Mouse (Mus musculus) Patski (cell line): ENCODE data around the gene Serpinb8. TPM values are rescaled to one million over a fixed set of nuclear protein-coding genes. Genes with fewer than 3 reads are reported as not detected.

Experiments
- ATAC-seq: fragments of 100-300 bp; one replicate; pipeline ENCODE4 v1.8.0; 2021
- CTCF ChIA-PET: fragments of 350-600 bp; sonication (Branson Sonifier 250); formaldehyde crosslinking; loops from one replicate; lab custom pipeline; 2022; ENCODE audit warnings: inconsistent platforms; lab: Charles Lee
- POLR2A ChIA-PET: fragments of 350-600 bp; sonication (Branson Sonifier 250); formaldehyde crosslinking; loops from one replicate; lab custom pipeline; 2022; ENCODE audit warnings: antibody characterized with exemption, inconsistent platforms; lab: Charles Lee
- DNase-seq: peaks from one replicate; pipeline ENCODE4 v3.0.0-alpha.2; 2011; ENCODE audit warnings: low read depth, low spot score
- H3K27me3 ChIP-seq: fragments of 371-371 bp; one replicate; pipeline ENCODE4 v1.5.1; 2021
- CTCF ChIP-seq: fragments of 100-300 bp; IDR thresholded peaks from one replicate; pipeline ENCODE4 v1.5.1; 2021
- in situ Hi-C: fragments of 300-500 bp; cut with MboI; formaldehyde crosslinking; loops from 3 replicates; pipeline ENCODE4 v1.11.1; 2018; ENCODE audit warnings: low pct_unique_long_range_greater_than_20kb, mixed read lengths
- polyA plus RNA-seq: library from polyadenylated mRNA; unstranded; gene quantifications from one replicate; pipeline ENCODE4 v1.2.3, GENCODE M21; 2021

Serpinb8 gene
- polyA plus RNA-seq, 1 experiment from 2014 or later = 37.6 TPM

- no peak for TF ChIP-seq CTCF
- in situ Hi-C loops = no loop called here
- no peaks in the 10 kb centered on the region for H3K27me3 ChIP-seq
- ChIA-PET POLR2A (no interaction called here), CTCF (interaction anchor here (1.8 to 2.8 kb wide), 2 partner anchors 10 to 23 kb away, joined by 7 to 10 read pairs; no protein-coding TSS in a partner anchor)
- no peak for ATAC-seq
- no peak for DNase-seq
These were observed 1.6 kb upstream of the Serpinb8 start for GRCm38 (mm10) chr1:107588206-107588605.

GRCm38 (mm10) chr1:107588642-107589041, 1.2 kb upstream of the Serpinb8 start:
- DNase-seq = no peak
- H3K27me3 ChIP-seq = no peaks in the 10 kb centered on the region
- POLR2A ChIA-PET = no interaction called here
- no peak for TF ChIP-seq CTCF
- CTCF ChIA-PET = interaction anchor here (1.0 to 2.8 kb wide), 3 partner anchors 10 to 67 kb away, joined by 3 to 10 read pairs (median 7); no protein-coding TSS in a partner anchor
- in situ Hi-C loops = no loop called here
- ATAC-seq = no peak

- POLR2A ChIA-PET = no interaction called here
- in situ Hi-C loops = loop anchor here (10.0 kb wide), 1 partner anchor 108 kb away; no protein-coding TSS in a partner anchor
- no peak for TF ChIP-seq CTCF
- no peaks in the 10 kb centered on the region for H3K27me3 ChIP-seq
- DNase-seq (no peak), ATAC-seq (no peak)
- CTCF ChIA-PET = interaction anchor here (0.6 to 1.4 kb wide), 2 partner anchors 8 to 11 kb away, joined by 3 to 5 read pairs; no protein-coding TSS in a partner anchor
These were observed 2.8 kb downstream of the Serpinb8 start for GRCm38 (mm10) chr1:107592644-107593043.

GRCm38 (mm10) chr1:107593469-107593868, 3.7 kb downstream of the Serpinb8 start:
- DNase-seq (no peak), ATAC-seq (no peak)
- in situ Hi-C loops = loop anchor here (10.0 kb wide), 1 partner anchor 109 kb away; no protein-coding TSS in a partner anchor
- peak; percentile 29 for TF ChIP-seq CTCF
- ChIA-PET POLR2A (no interaction called here), CTCF (interaction anchor here (1.4 kb wide), 1 partner anchor 10 kb away, joined by 5 read pairs; no protein-coding TSS in a partner anchor)
- no peaks in the 10 kb centered on the region for H3K27me3 ChIP-seq

DNA sequence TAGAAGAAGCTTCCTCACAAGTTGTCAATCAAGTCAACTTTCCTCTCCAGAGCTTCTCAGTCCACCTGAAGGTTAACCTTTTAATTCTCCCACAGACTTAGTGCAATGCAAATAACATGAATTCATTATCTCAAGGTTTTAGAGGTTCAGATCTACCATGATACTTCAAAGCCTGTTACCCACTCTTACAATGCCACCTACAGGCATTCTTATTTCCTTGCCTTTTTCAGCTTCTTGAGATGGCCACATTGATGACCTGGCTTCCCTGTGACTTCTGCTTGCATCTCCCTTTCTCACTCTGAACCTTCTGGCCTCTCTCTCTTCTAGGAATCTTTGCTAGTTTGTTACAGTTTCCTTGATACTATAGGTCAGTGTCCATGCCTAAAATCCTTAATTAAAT, 7.1 kb downstream of the Serpinb8 start:
- ChIA-PET CTCF (interaction anchor here (0.7 to 2.9 kb wide), 2 partner anchors 12 to 31 kb away, joined by 3 to 10 read pairs; no protein-coding TSS in a partner anchor), POLR2A (no interaction called here)
- DNase-seq = no peak
- no peak for ATAC-seq
- H3K27me3 ChIP-seq = no peaks in the 10 kb centered on the region
- TF ChIP-seq CTCF = no peak
- in situ Hi-C loops = loop anchor here (10.0 kb wide), 1 partner anchor 112 kb away; no protein-coding TSS in a partner anchor

- ATAC-seq = peak; percentile 78
- peak; percentile 84 for TF ChIP-seq CTCF
- ChIA-PET CTCF (interaction anchor here (0.6 to 2.9 kb wide), 11 partner anchors 10 to 68 kb away, joined by 3 to 12 read pairs (median 3); partner anchors contain the start of gene Serpinb8), POLR2A (no interaction called here)
- no peak for DNase-seq
- in situ Hi-C loops = loop anchor here (10.0 kb wide), 1 partner anchor 114 kb away; no protein-coding TSS in a partner anchor
- no peaks in the 10 kb centered on the region for H3K27me3 ChIP-seq
These were observed 8.7 kb downstream of the Serpinb8 start for GRCm38 (mm10) chr1:107598476-107598875.

GRCm38 (mm10) chr1:107608942-107609341, 19.1 kb downstream of the Serpinb8 start:
- CTCF ChIA-PET = interaction anchor here (1.0 to 2.2 kb wide), 2 partner anchors 11 to 16 kb away, joined by 3 to 10 read pairs; no protein-coding TSS in a partner anchor
- ATAC-seq = peak; percentile 44
- no peak for DNase-seq
- in situ Hi-C loops = no loop called here
- TF ChIP-seq CTCF = no peak
- H3K27me3 ChIP-seq = no peaks in the 10 kb centered on the region
- POLR2A ChIA-PET = no interaction called here

- CTCF ChIA-PET = no interaction called here
- TF ChIP-seq CTCF = no peak
- no peak for DNase-seq
- POLR2A ChIA-PET = no interaction called here
- in situ Hi-C loops = no loop called here
- peaks cover 8% of the 10 kb centered on the region for H3K27me3 ChIP-seq
- ATAC-seq = no peak
These were observed 24.3 kb downstream of the Serpinb8 start for GRCm38 (mm10) chr1:107614087-107614486.

GRCm38 (mm10) chr1:107622017-107622416, 32.2 kb downstream of the Serpinb8 start:
- no peaks in the 10 kb centered on the region for H3K27me3 ChIP-seq
- in situ Hi-C loops = no loop called here
- ATAC-seq (no peak), DNase-seq (no peak)
- ChIA-PET CTCF (no interaction called here), POLR2A (no interaction called here)
- no peak for TF ChIP-seq CTCF

GRCm38 (mm10) chr1:107635936-107636335, 46.1 kb downstream of the Serpinb8 start:
- CTCF ChIA-PET = interaction anchor here (0.9 to 1.4 kb wide), 2 partner anchors 11 to 1192 kb away, joined by 3 to 4 read pairs; no protein-coding TSS in a partner anchor
- no peak for ATAC-seq
- no peaks in the 10 kb centered on the region for H3K27me3 ChIP-seq
- POLR2A ChIA-PET = interaction anchor here (0.7 kb wide), 1 partner anchor 1196 kb away, joined by 3 read pairs; no protein-coding TSS in a partner anchor
- in situ Hi-C loops = loop anchor here (5.0 kb wide), 1 partner anchor 1191 kb away; no protein-coding TSS in a partner anchor
- peak; percentile 46 for TF ChIP-seq CTCF
- no peak for DNase-seq

- POLR2A ChIA-PET = interaction anchor here (0.8 kb wide), 1 partner anchor 13 kb away, joined by 3 read pairs; no protein-coding TSS in a partner anchor
- ATAC-seq (peak; percentile 96), DNase-seq (peak; percentile 88)
- CTCF ChIA-PET = interaction anchor here (1.7 kb wide), 1 partner anchor 208 kb away, joined by 3 read pairs; no protein-coding TSS in a partner anchor
- H3K27me3 ChIP-seq = no peaks in the 10 kb centered on the region
- no peak for TF ChIP-seq CTCF
- in situ Hi-C loops = loop anchor here (5.0 kb wide), 1 partner anchor 1189 kb away; no protein-coding TSS in a partner anchor
These were observed 48.2 kb downstream of the Serpinb8 start for GRCm38 (mm10) chr1:107638056-107638455.
